Mouse (Mus musculus): ENCODE data around the gene Lrig3. TPM values are rescaled to one million over a fixed set of nuclear protein-coding genes. Genes with fewer than 3 reads are reported as not detected.

Gene Lrig3
- 7.7 and 17.9 TPM in 2 replicates for polyA plus RNA-seq (2012; rRNA removed)

DNA sequence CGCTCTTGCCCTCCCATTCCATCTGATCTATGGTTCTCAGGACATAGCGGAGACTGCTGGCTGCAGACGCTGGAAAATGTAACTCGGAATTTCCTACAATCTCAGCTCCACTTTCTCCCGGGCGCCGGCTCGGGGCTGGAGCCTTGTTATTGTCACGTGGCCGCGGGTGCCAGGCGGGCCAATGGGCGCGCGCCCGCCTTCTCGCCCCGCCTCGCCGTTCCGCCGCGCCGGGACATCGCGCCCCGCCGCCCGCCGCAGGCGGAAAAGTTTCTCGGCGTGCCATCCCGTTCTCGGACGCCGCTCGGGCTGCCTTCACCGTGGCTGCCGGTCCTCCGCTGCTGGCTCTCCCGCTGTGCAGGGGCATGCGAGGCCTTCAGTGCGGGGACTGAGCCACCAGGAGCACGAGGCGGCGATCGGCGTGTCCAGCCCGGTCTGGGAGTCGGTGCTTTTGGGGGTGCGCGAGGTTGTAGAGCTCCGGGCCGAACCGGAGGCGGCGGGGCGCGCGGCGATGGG, at the start of gene Lrig3:
Lrig3 (plus strand) TSS at position 201 of the 513 bp plus-strand sequence.
- H3K4me3 ChIP-seq (ENCODE audit: low read depth, low read length): peak within 1 kb of the TSS; percentile 98
- no peak for TF ChIP-seq CTCF (IDR thresholded peaks at IDR 0.05; ENCODE audit: extremely low read depth, insufficient read length, insufficient replicate concordance, low read depth, low read length)
- TF ChIP-seq POLR2A (IDR thresholded peaks at IDR 0.05; ENCODE audit: low read depth, low read length): peak; percentile 56; the same call in 1 of the 2 replicates
- H3K36me3 ChIP-seq (ENCODE audit: control insufficient read depth, insufficient read depth, low read length): no peaks in the 10 kb centered on the region
- peaks cover 25% of the 10 kb centered on the region; the same call in 1 of the 2 replicates for H3K4me1 ChIP-seq (ENCODE audit: control insufficient read depth, insufficient read depth, insufficient read length, low read length)
- 1% methylated on average over 62 of the region's 62 CpGs for WGBS
- no peaks in the 10 kb centered on the region for H3K27me3 ChIP-seq (ENCODE audit: control insufficient read depth, insufficient read depth, low read length)
- peak within 1 kb of the TSS; percentile 92 for H3K27ac ChIP-seq (ENCODE audit: insufficient read depth, low read depth, low read length)

DNA sequence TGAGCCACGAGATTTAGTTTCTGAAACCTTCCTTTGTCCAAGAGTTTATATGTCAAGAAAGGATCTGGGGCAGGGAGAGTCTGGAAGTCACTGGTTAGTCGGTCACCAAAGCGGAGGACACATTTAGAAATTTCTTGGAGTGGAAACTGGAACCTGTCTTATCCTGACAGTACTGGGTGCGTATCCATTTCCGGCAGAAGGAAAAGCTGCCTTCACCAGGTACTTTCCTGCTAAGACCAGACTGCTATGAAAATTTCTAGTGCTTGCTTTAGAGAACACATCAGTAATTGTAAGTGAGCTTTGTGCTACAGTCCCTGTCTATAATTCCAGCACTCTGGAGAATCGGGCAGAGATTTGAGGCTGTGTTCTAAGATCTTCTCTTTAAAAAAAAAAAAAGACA, 49.2 kb upstream of the Lrig3 start:
- WGBS: 44% methylated on average over 6 of the region's 6 CpGs
- Histone ChIP-seq H3K36me3 (ENCODE audit: control insufficient read depth, insufficient read depth, low read length) (no peaks in the 10 kb centered on the region), H3K27me3 (ENCODE audit: control insufficient read depth, insufficient read depth, low read length) (no peaks in the 10 kb centered on the region), H3K4me3 (ENCODE audit: low read depth, low read length) (no peak overlapping the region), H3K27ac (ENCODE audit: insufficient read depth, low read depth, low read length) (no peak overlapping the region), H3K4me1 (ENCODE audit: control insufficient read depth, insufficient read depth, insufficient read length, low read length) (no peaks in the 10 kb centered on the region)
- TF ChIP-seq POLR2A (IDR thresholded peaks at IDR 0.05; ENCODE audit: low read depth, low read length): no peak
- TF ChIP-seq CTCF (IDR thresholded peaks at IDR 0.05; ENCODE audit: extremely low read depth, insufficient read length, insufficient replicate concordance, low read depth, low read length): no peak

DNA sequence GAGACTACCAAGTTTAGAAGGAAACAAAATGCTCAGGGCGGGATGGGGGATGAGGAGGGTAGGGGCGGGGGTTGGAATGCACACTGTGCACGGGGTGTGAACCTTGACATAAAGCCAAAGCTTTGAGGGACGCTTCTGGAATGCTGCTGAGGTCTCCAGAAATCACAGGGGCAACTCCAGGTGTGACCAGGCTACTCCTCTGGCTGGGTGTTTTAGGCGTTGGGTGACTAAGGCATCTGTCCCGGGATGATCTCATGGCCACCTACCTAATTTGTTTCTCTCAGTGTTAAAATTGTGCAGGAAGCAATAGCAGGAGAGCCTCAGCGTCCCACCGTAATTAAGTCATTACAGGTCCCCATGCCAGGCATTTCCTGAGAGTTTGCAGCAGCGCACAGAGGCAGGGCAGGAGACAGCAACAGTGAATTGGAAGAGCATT, 48.5 kb upstream of the Lrig3 start:
- Histone ChIP-seq H3K4me1 (ENCODE audit: control insufficient read depth, insufficient read depth, insufficient read length, low read length) (no peaks in the 10 kb centered on the region), H3K27ac (ENCODE audit: insufficient read depth, low read depth, low read length) (no peak overlapping the region), H3K36me3 (ENCODE audit: control insufficient read depth, insufficient read depth, low read length) (no peaks in the 10 kb centered on the region), H3K27me3 (ENCODE audit: control insufficient read depth, insufficient read depth, low read length) (no peaks in the 10 kb centered on the region), H3K4me3 (ENCODE audit: low read depth, low read length) (no peak overlapping the region)
- WGBS: 3% methylated on average over 9 of the region's 9 CpGs
- no peak for TF ChIP-seq CTCF (IDR thresholded peaks at IDR 0.05; ENCODE audit: extremely low read depth, insufficient read length, insufficient replicate concordance, low read depth, low read length)
- TF ChIP-seq POLR2A (IDR thresholded peaks at IDR 0.05; ENCODE audit: low read depth, low read length): no peak

DNA sequence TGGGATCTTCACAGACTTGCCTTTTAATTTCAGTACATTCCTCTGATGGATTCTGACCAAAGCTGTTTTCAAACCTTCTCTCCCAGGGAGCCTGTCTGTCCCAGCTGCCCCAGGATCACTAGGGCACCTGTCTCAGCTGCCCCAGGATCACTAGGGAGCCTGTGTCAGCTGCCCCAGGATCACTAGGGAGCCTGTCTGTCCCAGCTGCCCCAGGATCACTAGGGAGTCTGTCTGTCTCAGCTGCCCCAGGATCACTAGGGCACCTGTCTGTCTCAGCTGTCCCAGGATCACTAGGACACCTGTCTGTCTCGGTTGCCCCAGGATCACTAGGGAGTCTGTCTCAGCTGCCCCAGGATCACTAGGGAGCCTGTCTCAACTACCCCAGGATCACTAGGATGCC, 47.0 kb upstream of the Lrig3 start:
- H3K4me1 ChIP-seq (ENCODE audit: control insufficient read depth, insufficient read depth, insufficient read length, low read length): no peaks in the 10 kb centered on the region
- no peak for TF ChIP-seq CTCF (IDR thresholded peaks at IDR 0.05; ENCODE audit: extremely low read depth, insufficient read length, insufficient replicate concordance, low read depth, low read length)
- TF ChIP-seq POLR2A (IDR thresholded peaks at IDR 0.05; ENCODE audit: low read depth, low read length): no peak
- H3K27me3 ChIP-seq (ENCODE audit: control insufficient read depth, insufficient read depth, low read length): no peaks in the 10 kb centered on the region
- H3K36me3 ChIP-seq (ENCODE audit: control insufficient read depth, insufficient read depth, low read length): no peaks in the 10 kb centered on the region
- H3K4me3 ChIP-seq (ENCODE audit: low read depth, low read length): no peak overlapping the region
- no peak overlapping the region for H3K27ac ChIP-seq (ENCODE audit: insufficient read depth, low read depth, low read length)
- WGBS: 60% methylated on average over 1 of the region's 1 CpGs

DNA sequence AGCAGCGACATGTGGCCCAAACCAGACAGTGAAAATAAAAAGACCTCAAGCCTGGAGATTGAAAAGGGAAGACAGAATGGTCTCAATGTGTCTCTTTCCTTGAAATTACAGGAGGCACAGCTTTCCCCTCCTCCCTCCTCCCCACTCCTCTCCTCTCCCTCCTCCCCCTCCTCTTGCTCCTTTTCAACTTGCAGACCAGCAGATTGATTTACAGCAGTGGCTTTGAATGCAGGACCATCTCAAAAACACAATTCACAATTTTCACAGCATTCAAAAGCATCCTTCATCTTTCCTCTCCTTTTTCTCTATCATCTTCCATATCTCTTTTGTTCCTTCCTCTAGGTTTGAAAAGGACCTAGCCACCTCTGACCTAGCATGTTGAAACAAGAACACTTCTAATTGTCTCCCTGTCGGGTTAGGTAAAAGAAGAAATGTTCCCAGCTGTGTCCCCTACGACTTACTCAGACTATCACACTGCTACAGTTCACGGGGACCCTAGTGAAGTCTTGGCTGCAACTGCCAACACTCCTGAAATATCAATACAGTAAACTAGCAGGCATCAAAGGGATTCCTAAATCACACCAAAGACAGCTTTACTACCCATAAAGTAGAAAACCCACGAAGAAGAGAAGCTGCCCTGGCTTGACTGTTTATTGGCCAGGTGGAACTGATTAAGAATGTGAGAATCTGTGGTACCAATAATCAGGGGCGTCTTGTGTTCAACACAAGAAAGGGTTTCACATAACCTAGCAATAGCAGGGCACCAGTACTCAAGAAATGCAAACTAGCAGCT, 44.1 kb upstream of the Lrig3 start:
- Histone ChIP-seq H3K4me1 (ENCODE audit: control insufficient read depth, insufficient read depth, insufficient read length, low read length) (no peaks in the 10 kb centered on the region), H3K36me3 (ENCODE audit: control insufficient read depth, insufficient read depth, low read length) (no peaks in the 10 kb centered on the region), H3K4me3 (ENCODE audit: low read depth, low read length) (no peak overlapping the region), H3K27me3 (ENCODE audit: control insufficient read depth, insufficient read depth, low read length) (no peaks in the 10 kb centered on the region), H3K27ac (ENCODE audit: insufficient read depth, low read depth, low read length) (no peak overlapping the region)
- 49% methylated on average over 6 of the region's 6 CpGs for WGBS
- TF ChIP-seq POLR2A (IDR thresholded peaks at IDR 0.05; ENCODE audit: low read depth, low read length): no peak
- TF ChIP-seq CTCF (IDR thresholded peaks at IDR 0.05; ENCODE audit: extremely low read depth, insufficient read length, insufficient replicate concordance, low read depth, low read length): no peak

DNA sequence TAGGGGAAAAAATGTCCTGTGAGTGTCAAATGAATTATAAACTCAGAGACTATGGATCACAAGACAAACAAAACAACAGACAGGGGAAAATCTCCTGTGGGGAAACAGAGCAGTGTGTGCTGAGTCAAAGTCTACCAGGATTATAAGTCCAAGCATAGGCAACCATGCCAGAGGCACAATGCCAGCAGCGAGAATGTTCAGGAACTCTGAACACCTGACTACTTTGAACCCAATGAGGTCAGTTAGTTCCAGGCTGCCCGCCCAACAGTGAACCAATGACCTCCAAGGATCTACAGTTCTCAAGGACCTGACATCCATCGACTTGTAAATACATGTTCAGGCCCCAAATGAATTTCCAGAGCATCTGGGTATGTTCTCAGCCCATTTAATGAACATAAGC, 36.0 kb upstream of the Lrig3 start:
- Histone ChIP-seq H3K27me3 (ENCODE audit: control insufficient read depth, insufficient read depth, low read length) (no peaks in the 10 kb centered on the region), H3K4me3 (ENCODE audit: low read depth, low read length) (no peak overlapping the region), H3K36me3 (ENCODE audit: control insufficient read depth, insufficient read depth, low read length) (no peaks in the 10 kb centered on the region), H3K27ac (ENCODE audit: insufficient read depth, low read depth, low read length) (no peak overlapping the region), H3K4me1 (ENCODE audit: control insufficient read depth, insufficient read depth, insufficient read length, low read length) (peaks cover 2% of the 10 kb centered on the region; the same call in 1 of the 2 replicates)
- TF ChIP-seq CTCF (IDR thresholded peaks at IDR 0.05; ENCODE audit: extremely low read depth, insufficient read length, insufficient replicate concordance, low read depth, low read length) (no peak), POLR2A (IDR thresholded peaks at IDR 0.05; ENCODE audit: low read depth, low read length) (no peak)
- 38% methylated on average over 3 of the region's 3 CpGs for WGBS

DNA sequence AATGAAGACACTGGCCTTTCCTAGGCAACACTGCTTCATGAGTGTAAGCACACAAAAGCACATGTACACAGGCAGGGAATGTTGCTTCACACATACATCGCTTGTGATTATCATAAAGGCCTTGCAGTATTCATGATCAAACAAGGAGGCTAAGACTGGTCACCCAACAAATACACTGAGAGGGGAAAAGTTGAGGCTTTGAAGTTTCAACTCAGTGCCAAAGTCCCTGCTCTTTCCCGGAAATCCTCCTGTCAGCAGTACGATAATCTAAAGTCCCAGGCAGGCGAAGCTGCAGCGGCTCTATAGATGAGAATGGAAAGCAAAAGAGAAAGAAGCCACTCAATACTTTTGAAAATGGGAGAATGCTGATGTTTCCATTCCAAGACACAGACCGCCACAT, 32.6 kb upstream of the Lrig3 start:
- Histone ChIP-seq H3K36me3 (ENCODE audit: control insufficient read depth, insufficient read depth, low read length) (no peaks in the 10 kb centered on the region), H3K27ac (ENCODE audit: insufficient read depth, low read depth, low read length) (peak overlapping the region; percentile 74), H3K4me1 (ENCODE audit: control insufficient read depth, insufficient read depth, insufficient read length, low read length) (peaks cover 3% of the 10 kb centered on the region; the same call in 1 of the 2 replicates), H3K4me3 (ENCODE audit: low read depth, low read length) (no peak overlapping the region), H3K27me3 (ENCODE audit: control insufficient read depth, insufficient read depth, low read length) (no peaks in the 10 kb centered on the region)
- WGBS: 32% methylated on average over 6 of the region's 6 CpGs
- TF ChIP-seq CTCF (IDR thresholded peaks at IDR 0.05; ENCODE audit: extremely low read depth, insufficient read length, insufficient replicate concordance, low read depth, low read length): no peak
- TF ChIP-seq POLR2A (IDR thresholded peaks at IDR 0.05; ENCODE audit: low read depth, low read length): no peak
